Mouse (Mus musculus) right cerebral cortex, adult 2 months (tissue): ENCODE results near the gene Tcf12.

Source experiments
- DNase-seq, 2 experiments: peaks; one replicate each; pipeline ENCODE4 v3.0.0; 2021 to 2022; ENCODE audit warnings: low spot score in 2 of 2

Tcf12 gene

GRCm38 (mm10) chr9:72111622-72112550, at the start of gene Tcf12:
TSS of gene Tcf12 (minus strand) at chr9:72111871.
- peak; percentile 71 to 86 for DNase-seq

- DNase-seq = no peak
Measured at GRCm38 (mm10) chr9:72158392-72158791, 46.7 kb upstream of the Tcf12 start.

GRCm38 (mm10) chr9:72157091-72157490, 45.4 kb upstream of the Tcf12 start:
- no peak for DNase-seq

GRCm38 (mm10) chr9:72155250-72156138, 43.8 kb upstream of the Tcf12 start:
- DNase-seq = peak; percentile 26 to 46

GRCm38 (mm10) chr9:72144148-72144547, 32.5 kb upstream of the Tcf12 start:
- DNase-seq = no peak

GRCm38 (mm10) chr9:72137899-72138298, 26.2 kb upstream of the Tcf12 start:
- no peak for DNase-seq

- DNase-seq = no peak
Measured at GRCm38 (mm10) chr9:72133772-72134245, 22.1 kb upstream of the Tcf12 start.

GRCm38 (mm10) chr9:72133089-72133771, 21.6 kb upstream of the Tcf12 start:
- DNase-seq = peak; percentile 75 to 79

- DNase-seq = no peak
Measured at GRCm38 (mm10) chr9:72132728-72133088, 21.0 kb upstream of the Tcf12 start.

- no peak for DNase-seq
Measured at GRCm38 (mm10) chr9:72129884-72130283, 18.2 kb upstream of the Tcf12 start.

GRCm38 (mm10) chr9:72125442-72125841, 13.8 kb upstream of the Tcf12 start:
- no peak for DNase-seq

- no peak for DNase-seq
Measured at GRCm38 (mm10) chr9:72118490-72118889, 6.8 kb upstream of the Tcf12 start.

GRCm38 (mm10) chr9:72111004-72111621, 558 bp downstream of the Tcf12 start:
- peak in 1 of 2 experiments; percentile 68 for DNase-seq

- DNase-seq = peak in 1 of 2 experiments; percentile 48
Measured at GRCm38 (mm10) chr9:72110627-72111003, 1.1 kb downstream of the Tcf12 start.

- no peak for DNase-seq
Measured at GRCm38 (mm10) chr9:72103471-72103870, 8.2 kb downstream of the Tcf12 start.

- DNase-seq = no peak
Measured at GRCm38 (mm10) chr9:72099945-72100685, 11.6 kb downstream of the Tcf12 start.

GRCm38 (mm10) chr9:72098056-72098455, 13.6 kb downstream of the Tcf12 start:
- no peak for DNase-seq

GRCm38 (mm10) chr9:72097083-72097482, 14.6 kb downstream of the Tcf12 start:
- DNase-seq = no peak

- no peak for DNase-seq
Measured at GRCm38 (mm10) chr9:72094675-72095074, 17.0 kb downstream of the Tcf12 start.

GRCm38 (mm10) chr9:72092191-72092590, 19.5 kb downstream of the Tcf12 start:
- no peak for DNase-seq
